Mouse (Mus musculus): ENCODE results near the gene Rmdn2. TPM values are rescaled to one million over a fixed set of nuclear protein-coding genes. Genes with fewer than 3 reads are reported as not detected.

The Rmdn2 gene
- polyA plus RNA-seq, 1 experiment from 2014 or later, result 9.4 TPM

- Histone ChIP-seq H3K9me3 (replicated peaks) (no peaks in the 10 kb centered on the region), H3K9ac (no peak overlapping the region), H3K27me3 (no peaks in the 10 kb centered on the region), H3K4me1 (no peaks in the 10 kb centered on the region), H3K36me3 (no peaks in the 10 kb centered on the region), H3K4me3 (replicated peaks) (no peak overlapping the region), H3K27ac (replicated peaks) (no peak overlapping the region), H3K4me2 (replicated peaks) (no peak overlapping the region)
- WGBS, result 43% methylated on average over 2 of the region's 2 CpGs
- ATAC-seq (ENCODE audit: insufficient number of reproducible peaks, low FRiP score, low TSS enrichment, low read depth), result no peak
These were observed 13.5 kb upstream of the Rmdn2 start for GRCm38 (mm10) chr17:79598151-79598550.

- Histone ChIP-seq H3K36me3 (no peaks in the 10 kb centered on the region), H3K27me3 (no peaks in the 10 kb centered on the region), H3K4me1 (no peaks in the 10 kb centered on the region), H3K27ac (replicated peaks) (no peak overlapping the region), H3K9me3 (replicated peaks) (no peaks in the 10 kb centered on the region), H3K4me3 (replicated peaks) (no peak overlapping the region), H3K4me2 (replicated peaks) (no peak overlapping the region), H3K9ac (no peak overlapping the region)
- no peak for ATAC-seq (ENCODE audit: insufficient number of reproducible peaks, low FRiP score, low TSS enrichment, low read depth)
- 39% methylated on average over 8 of the region's 8 CpGs for WGBS
These were observed 12.8 kb upstream of the Rmdn2 start for GRCm38 (mm10) chr17:79598596-79599577.

- no peak for ATAC-seq (ENCODE audit: insufficient number of reproducible peaks, low FRiP score, low TSS enrichment, low read depth)
- Histone ChIP-seq H3K27me3 (no peaks in the 10 kb centered on the region), H3K4me3 (replicated peaks) (no peak overlapping the region), H3K9ac (no peak overlapping the region), H3K9me3 (replicated peaks) (no peaks in the 10 kb centered on the region), H3K27ac (replicated peaks) (no peak overlapping the region), H3K4me2 (replicated peaks) (no peak overlapping the region), H3K4me1 (no peaks in the 10 kb centered on the region), H3K36me3 (no peaks in the 10 kb centered on the region)
- WGBS, result 70% methylated on average over 4 of the region's 4 CpGs
These were observed 11.6 kb upstream of the Rmdn2 start for GRCm38 (mm10) chr17:79600108-79600507.

- Histone ChIP-seq H3K9me3 (replicated peaks) (no peaks in the 10 kb centered on the region), H3K36me3 (no peaks in the 10 kb centered on the region), H3K4me1 (no peaks in the 10 kb centered on the region), H3K9ac (no peak overlapping the region), H3K27ac (replicated peaks) (no peak overlapping the region), H3K4me3 (replicated peaks) (no peak overlapping the region), H3K4me2 (replicated peaks) (no peak overlapping the region), H3K27me3 (no peaks in the 10 kb centered on the region)
- WGBS, result 60% methylated on average over 5 of the region's 5 CpGs
- ATAC-seq (ENCODE audit: insufficient number of reproducible peaks, low FRiP score, low TSS enrichment, low read depth), result no peak
These were observed 9.3 kb upstream of the Rmdn2 start for GRCm38 (mm10) chr17:79602381-79602780.

GRCm38 (mm10) chr17:79603427-79603826 lies 8.2 kb upstream of the Rmdn2 start:
- ATAC-seq (ENCODE audit: insufficient number of reproducible peaks, low FRiP score, low TSS enrichment, low read depth), result no peak
- 85% methylated on average over 7 of the region's 7 CpGs for WGBS
- no peak overlapping the region for H3K4me3 ChIP-seq (replicated peaks)

GRCm38 (mm10) chr17:79605794-79606193 lies 5.9 kb upstream of the Rmdn2 start:
- Histone ChIP-seq H3K9me3 (replicated peaks) (no peaks in the 10 kb centered on the region), H3K4me3 (replicated peaks) (no peak overlapping the region), H3K27ac (replicated peaks) (no peak overlapping the region), H3K4me2 (replicated peaks) (no peak overlapping the region), H3K9ac (no peak overlapping the region), H3K36me3 (no peaks in the 10 kb centered on the region), H3K4me1 (no peaks in the 10 kb centered on the region), H3K27me3 (no peaks in the 10 kb centered on the region)
- WGBS, result 60% methylated on average over 2 of the region's 2 CpGs
- no peak for ATAC-seq (ENCODE audit: insufficient number of reproducible peaks, low FRiP score, low TSS enrichment, low read depth)

More at GRCm38 (mm10) chr17:79603427-79603826, 8.2 kb upstream of the Rmdn2 start:
- H3K4me1 ChIP-seq, result no peaks in the 10 kb centered on the region
- no peaks in the 10 kb centered on the region for H3K36me3 ChIP-seq
- H3K27ac ChIP-seq (replicated peaks), result no peak overlapping the region
- no peaks in the 10 kb centered on the region for H3K9me3 ChIP-seq (replicated peaks)
- no peak overlapping the region for H3K9ac ChIP-seq
- no peak overlapping the region for H3K4me2 ChIP-seq (replicated peaks)
- no peaks in the 10 kb centered on the region for H3K27me3 ChIP-seq

GRCm38 (mm10) chr17:79609697-79610096 lies 2.0 kb upstream of the Rmdn2 start:
- H3K27ac ChIP-seq (replicated peaks), result no peak overlapping the region
- no peaks in the 10 kb centered on the region for H3K27me3 ChIP-seq
- 69% methylated on average over 1 of the region's 1 CpGs for WGBS
- H3K9me3 ChIP-seq (replicated peaks), result no peaks in the 10 kb centered on the region
- no peaks in the 10 kb centered on the region; the same call in 1 of the 2 replicates for H3K4me1 ChIP-seq
- H3K36me3 ChIP-seq, result no peaks in the 10 kb centered on the region
- H3K4me2 ChIP-seq (replicated peaks), result no peak overlapping the region
- H3K4me3 ChIP-seq (replicated peaks), result no peak overlapping the region
- no peak for ATAC-seq (ENCODE audit: insufficient number of reproducible peaks, low FRiP score, low TSS enrichment, low read depth)
- H3K9ac ChIP-seq, result no peak overlapping the region

GRCm38 (mm10) chr17:79610163-79610755 lies 1.4 kb upstream of the Rmdn2 start:
- 80% methylated on average over 9 of the region's 9 CpGs for WGBS
- Histone ChIP-seq H3K27me3 (no peaks in the 10 kb centered on the region), H3K4me3 (replicated peaks) (no peak overlapping the region), H3K27ac (replicated peaks) (no peak overlapping the region), H3K36me3 (no peaks in the 10 kb centered on the region), H3K4me1 (no peaks in the 10 kb centered on the region; the same call in 1 of the 2 replicates), H3K9me3 (replicated peaks) (no peaks in the 10 kb centered on the region), H3K4me2 (replicated peaks) (no peak overlapping the region), H3K9ac (no peak overlapping the region)
- ATAC-seq (ENCODE audit: insufficient number of reproducible peaks, low FRiP score, low TSS enrichment, low read depth), result no peak

- Histone ChIP-seq H3K4me1 (no peaks in the 10 kb centered on the region; the same call in 1 of the 2 replicates), H3K4me3 (replicated peaks) (peak overlapping the region; percentile 68), H3K9ac (peak overlapping the region; percentile 83), H3K4me2 (replicated peaks) (peak overlapping the region; percentile 71), H3K27ac (replicated peaks) (peak overlapping the region; percentile 70), H3K9me3 (replicated peaks) (no peaks in the 10 kb centered on the region), H3K36me3 (no peaks in the 10 kb centered on the region), H3K27me3 (no peaks in the 10 kb centered on the region)
- WGBS, result 2% methylated on average over 57 of the region's 57 CpGs
- ATAC-seq (ENCODE audit: insufficient number of reproducible peaks, low FRiP score, low TSS enrichment, low read depth), result peak; percentile 90
These were observed 3.3 kb downstream of the Rmdn2 start for GRCm38 (mm10) chr17:79614691-79615588.

- Histone ChIP-seq H3K9ac (no peak overlapping the region), H3K27ac (replicated peaks) (no peak overlapping the region), H3K4me2 (replicated peaks) (peak overlapping the region; percentile 71), H3K4me1 (no peaks in the 10 kb centered on the region; the same call in 1 of the 2 replicates), H3K4me3 (replicated peaks) (peak overlapping the region; percentile 68), H3K9me3 (replicated peaks) (no peaks in the 10 kb centered on the region), H3K36me3 (no peaks in the 10 kb centered on the region), H3K27me3 (no peaks in the 10 kb centered on the region)
- ATAC-seq (ENCODE audit: insufficient number of reproducible peaks, low FRiP score, low TSS enrichment, low read depth), result no peak
- WGBS, result 81% methylated on average over 9 of the region's 9 CpGs
These were observed 4.2 kb downstream of the Rmdn2 start for GRCm38 (mm10) chr17:79615897-79616296.

GRCm38 (mm10) chr17:79616621-79617020 lies 5.0 kb downstream of the Rmdn2 start:
- no peaks in the 10 kb centered on the region for H3K36me3 ChIP-seq
- ATAC-seq (ENCODE audit: insufficient number of reproducible peaks, low FRiP score, low TSS enrichment, low read depth), result no peak
- H3K9ac ChIP-seq, result no peak overlapping the region
- 80% methylated on average over 4 of the region's 4 CpGs for WGBS
- no peak overlapping the region for H3K4me2 ChIP-seq (replicated peaks)
- H3K27me3 ChIP-seq, result no peaks in the 10 kb centered on the region
- no peak overlapping the region for H3K27ac ChIP-seq (replicated peaks)
- no peaks in the 10 kb centered on the region; the same call in 1 of the 2 replicates for H3K4me1 ChIP-seq
- H3K4me3 ChIP-seq (replicated peaks), result no peak overlapping the region
- no peaks in the 10 kb centered on the region for H3K9me3 ChIP-seq (replicated peaks)

Measured in embryonic facial prominence, embryonic 15.5 days (tissue).